Mouse (Mus musculus) liver, adult (tissue): ENCODE measurements around the gene Agbl3.

Source experiments
- GATA4 ChIP-seq: IDR thresholded peaks from 2 replicates; pipeline ENCODE4 v1.6.1; 2014; ENCODE audit warnings: mild to moderate bottlenecking, low read length; ENCODE audit not compliant: insufficient replicate concordance

Gene Agbl3

GRCm38 (mm10) chr6:34865711-34866593 is 85.7 kb downstream of the Agbl3 start:
- TF ChIP-seq GATA4 = peak; percentile 61

- TF ChIP-seq GATA4 = no peak
Measured at GRCm38 (mm10) chr6:34866786-34867185, 86.6 kb downstream of the Agbl3 start.

GRCm38 (mm10) chr6:34867301-34867994 is 87.2 kb downstream of the Agbl3 start:
- no peak for TF ChIP-seq GATA4

GRCm38 (mm10) chr6:34867995-34868350 is 87.7 kb downstream of the Agbl3 start:
- TF ChIP-seq GATA4 = no peak

GRCm38 (mm10) chr6:34868507-34869217 is 88.4 kb downstream of the Agbl3 start:
- no peak for TF ChIP-seq GATA4

GRCm38 (mm10) chr6:34869225-34869915 is 89.1 kb downstream of the Agbl3 start:
- peak; percentile 84 for TF ChIP-seq GATA4

GRCm38 (mm10) chr6:34870136-34870535 is 89.9 kb downstream of the Agbl3 start:
- TF ChIP-seq GATA4 = no peak

GRCm38 (mm10) chr6:34870724-34871123 is 90.5 kb downstream of the Agbl3 start:
- no peak for TF ChIP-seq GATA4

GRCm38 (mm10) chr6:34871929-34872328 is 91.7 kb downstream of the Agbl3 start:
- TF ChIP-seq GATA4 = no peak

- TF ChIP-seq GATA4 = no peak
Measured at GRCm38 (mm10) chr6:34872871-34873270, 92.6 kb downstream of the Agbl3 start.

- TF ChIP-seq GATA4 = peak; percentile 98
Measured at GRCm38 (mm10) chr6:34874101-34874921, 94.1 kb downstream of the Agbl3 start.

GRCm38 (mm10) chr6:34875268-34875761 is 95.1 kb downstream of the Agbl3 start:
- TF ChIP-seq GATA4 = no peak

GRCm38 (mm10) chr6:34875966-34876834 is 96.0 kb downstream of the Agbl3 start:
- TF ChIP-seq GATA4 = peak; percentile 38; the same call in 1 of the 2 replicates

- no peak; the same call in 1 of the 2 replicates for TF ChIP-seq GATA4
Measured at GRCm38 (mm10) chr6:34876835-34877156, 96.6 kb downstream of the Agbl3 start.
